Mouse (Mus musculus) neural tube, embryonic 11.5 days (tissue): ENCODE data around the gene Nlgn1. TPM values are rescaled to one million over a fixed set of nuclear protein-coding genes. Genes with fewer than 3 reads are reported as not detected.
"Not testable (repeated sequence)": the region's sequence is repeated elsewhere in the genome, so short reads cannot be mapped to it uniquely, and the experiment has no call there.

Experiments
- ATAC-seq: fragments of 200-750 bp; cut with Nextera tagmentation; 2 replicates; pipeline ENCODE4 v1.8.0; 2017; ENCODE audit warnings: moderate number of reproducible peaks, mild to moderate bottlenecking, moderate TSS enrichment, moderate library complexity; ENCODE audit not compliant: insufficient read depth, low FRiP score, low TSS enrichment
- DNase-seq: peaks from one replicate; pipeline ENCODE4 v3.0.0-alpha.2; 2015; ENCODE audit warnings: low spot score
- H3K27ac ChIP-seq: fragments of 300-500 bp; sonication (generic); 2 replicates; pipeline ENCODE4 v1.5.1; 2014; ENCODE audit warnings: low read depth, mild to moderate bottlenecking, low read length
- H3K27me3 ChIP-seq: fragments of 300-500 bp; sonication (generic); 2 replicates; pipeline ENCODE4 v1.6.1; 2014; ENCODE audit warnings: mild to moderate bottlenecking, low read length, mixed read lengths; ENCODE audit not compliant: control insufficient read depth, insufficient read depth
- H3K36me3 ChIP-seq: fragments of 300-500 bp; sonication (generic); 2 replicates; pipeline ENCODE4 v1.6.1; 2014; ENCODE audit warnings: mild to moderate bottlenecking, low read length, moderate library complexity, mixed read lengths; ENCODE audit not compliant: control insufficient read depth, insufficient read depth
- H3K4me1 ChIP-seq: fragments of 300-500 bp; sonication (generic); 2 replicates; pipeline ENCODE4 v1.6.1; 2014; ENCODE audit warnings: low read length, mixed read lengths; ENCODE audit not compliant: control insufficient read depth, insufficient read depth
- H3K4me2 ChIP-seq: fragments of 300-500 bp; sonication (generic); 2 replicates; pipeline ENCODE4 v1.6.1; 2014; ENCODE audit warnings: low read depth, mild to moderate bottlenecking, moderate library complexity
- H3K4me3 ChIP-seq: fragments of 300-500 bp; sonication (generic); 2 replicates; pipeline ENCODE4 v1.5.1; 2014; ENCODE audit warnings: low read depth, low read length
- H3K9ac ChIP-seq: fragments of 300-500 bp; sonication (generic); 2 replicates; pipeline ENCODE4 v1.6.1; 2014; ENCODE audit warnings: mild to moderate bottlenecking, low read length
- H3K9me3 ChIP-seq: fragments of 300-500 bp; sonication (generic); 2 replicates; pipeline ENCODE4 v1.6.1; 2016; ENCODE audit warnings: low read length; ENCODE audit not compliant: control insufficient read depth
- WGBS: fragments of 180-500 bp; shearing (Covaris S2); extraction: QIAGEN DNeasy Blood & Tissue Kit; methylation state at CpG from one replicate; pipeline ENCODE4 v1.1.7; 2014; 5-methylcytosine and 5-hydroxymethylcytosine counted together
- polyA plus RNA-seq: library from polyadenylated mRNA; unstranded; fragments of >200 nt; fragmentation: Nextera tagmentation; extraction: Ambion mirVana; gene quantifications from 2 replicates; pipeline ENCODE4 v1.2.1, GENCODE M21; 2014

Nlgn1 gene
- polyA plus RNA-seq, 1 experiment from 2014 or later, result 5.1 TPM

DNA sequence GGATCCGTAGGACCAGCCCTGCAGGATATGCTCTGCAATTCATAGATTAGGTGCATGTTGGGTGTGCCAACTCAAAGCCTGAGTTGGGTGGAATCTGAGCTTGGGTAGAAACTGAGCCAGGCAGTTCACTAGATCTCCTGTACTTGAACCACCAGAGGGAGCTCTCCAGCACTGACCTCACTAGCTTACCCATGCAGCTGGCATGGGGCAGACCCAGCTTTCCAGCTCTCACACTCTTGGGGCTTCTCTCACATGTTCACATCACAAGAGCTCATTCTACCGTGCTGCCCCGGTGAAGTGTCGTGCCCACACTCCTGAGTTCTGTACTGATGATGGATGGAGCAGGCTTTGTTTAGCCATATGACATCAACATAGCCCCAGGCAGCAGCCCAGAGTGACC is 679.2 kb downstream of the Nlgn1 start:
- WGBS, result 72% methylated on average over 4 of the region's 4 CpGs
- Histone ChIP-seq H3K36me3 (no peaks in the 10 kb centered on the region), H3K4me2 (no peak overlapping the region), H3K4me1 (no peaks in the 10 kb centered on the region), H3K4me3 (no peak overlapping the region), H3K9ac (no peak overlapping the region), H3K27me3 (no peaks in the 10 kb centered on the region), H3K9me3 (no peaks in the 10 kb centered on the region), H3K27ac (no peak overlapping the region)
- DNase-seq (peak; percentile 26), ATAC-seq (peak; percentile 41)

DNA sequence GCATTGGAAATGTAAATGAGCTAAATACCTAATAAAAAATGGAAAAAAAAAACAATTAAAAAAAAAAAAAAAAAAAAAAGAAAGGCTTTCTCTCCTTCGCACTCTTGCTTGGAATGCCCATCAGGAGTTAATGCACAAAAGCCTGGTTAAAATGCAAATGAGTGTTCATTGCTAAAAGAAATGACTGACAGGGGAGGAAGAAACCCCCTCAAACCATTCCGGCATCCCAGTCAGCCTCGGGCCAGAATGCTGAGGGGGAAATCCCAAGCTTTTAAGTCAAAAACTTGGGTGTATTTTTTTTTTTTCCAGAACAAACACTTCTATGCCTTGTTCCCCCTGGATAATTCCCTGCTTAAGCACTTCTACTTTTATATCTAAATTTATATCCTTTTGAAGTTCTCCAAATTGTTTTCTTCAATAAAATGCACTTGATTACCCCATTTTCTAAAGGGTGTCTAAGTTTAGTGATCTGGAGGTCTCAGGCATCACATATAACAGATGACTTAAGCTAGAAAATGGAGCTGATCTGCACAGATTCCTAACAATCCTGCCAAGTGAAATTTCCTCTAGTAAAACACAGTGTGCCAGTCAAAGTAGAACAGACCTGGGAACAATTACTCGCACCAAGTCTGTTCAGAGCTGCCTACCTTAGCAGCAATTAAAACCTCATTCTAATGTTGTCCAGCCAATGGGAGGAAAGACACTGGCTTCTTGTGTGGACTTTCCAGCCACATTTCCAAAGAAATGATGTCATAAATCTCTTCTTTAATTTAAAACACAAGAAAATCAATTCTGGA is 686.2 kb downstream of the Nlgn1 start:
- Histone ChIP-seq H3K27ac (no peak overlapping the region), H3K4me1 (no peaks in the 10 kb centered on the region), H3K4me2 (no peak overlapping the region), H3K27me3 (no peaks in the 10 kb centered on the region), H3K36me3 (no peaks in the 10 kb centered on the region), H3K4me3 (no peak overlapping the region), H3K9ac (no peak overlapping the region), H3K9me3 (no peaks in the 10 kb centered on the region)
- 83% methylated on average over 4 of the region's 4 CpGs for WGBS
- no peak for DNase-seq
- ATAC-seq, result no peak

DNA sequence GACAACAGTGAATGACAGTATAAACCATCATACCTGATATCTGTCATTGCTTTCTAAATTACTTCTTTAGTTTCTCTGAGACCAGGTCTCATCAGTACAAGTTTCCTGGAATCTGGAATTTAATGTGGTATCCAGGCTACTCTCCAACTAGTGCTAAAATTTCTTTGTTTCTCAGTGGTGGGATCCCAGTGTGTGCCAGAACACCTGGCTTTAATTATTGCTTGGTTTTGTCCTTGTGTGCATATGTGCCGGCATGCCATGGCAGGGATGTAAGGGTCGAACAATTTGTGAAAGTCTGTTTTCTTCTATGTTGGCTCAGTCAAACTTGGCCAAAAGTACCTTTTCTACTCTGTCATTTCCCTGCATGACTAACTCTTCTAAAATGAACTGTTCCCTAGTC is 703.1 kb downstream of the Nlgn1 start:
- Histone ChIP-seq H3K9me3 (no peaks in the 10 kb centered on the region), H3K9ac (no peak overlapping the region), H3K4me2 (no peak overlapping the region), H3K27me3 (no peaks in the 10 kb centered on the region), H3K4me3 (no peak overlapping the region), H3K27ac (no peak overlapping the region), H3K4me1 (no peaks in the 10 kb centered on the region), H3K36me3 (no peaks in the 10 kb centered on the region)
- no peak for ATAC-seq
- no peak for DNase-seq
- 94% methylated on average over 2 of the region's 2 CpGs for WGBS

DNA sequence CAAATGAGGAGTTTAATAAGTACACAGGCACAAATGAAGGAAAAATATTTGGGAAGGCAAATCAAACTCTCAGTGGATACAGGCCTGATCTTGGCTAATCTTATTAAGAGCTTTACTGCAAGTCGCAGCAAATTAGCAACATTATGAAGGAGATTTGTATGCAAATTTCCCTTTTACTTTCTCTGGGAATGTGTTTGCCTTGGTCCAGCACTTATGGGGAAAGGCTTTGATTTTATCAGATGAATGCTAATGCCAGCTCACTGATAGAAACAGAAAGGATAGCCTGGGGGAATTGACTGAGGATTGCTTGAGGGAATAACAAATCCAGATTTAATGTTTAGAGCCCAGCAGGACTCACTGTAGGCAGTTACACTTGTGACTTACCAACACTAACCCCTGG is 725.7 kb downstream of the Nlgn1 start:
- no peaks in the 10 kb centered on the region for H3K36me3 ChIP-seq
- H3K4me2 ChIP-seq, result no peak overlapping the region
- H3K4me1 ChIP-seq, result no peaks in the 10 kb centered on the region
- ATAC-seq (no peak), DNase-seq (no peak)
- no peaks in the 10 kb centered on the region for H3K9me3 ChIP-seq
- no peak overlapping the region for H3K9ac ChIP-seq
- H3K27me3 ChIP-seq, result no peaks in the 10 kb centered on the region
- H3K27ac ChIP-seq, result no peak overlapping the region
- H3K4me3 ChIP-seq, result no peak overlapping the region
- WGBS, result 63% methylated on average over 1 of the region's 1 CpGs

DNA sequence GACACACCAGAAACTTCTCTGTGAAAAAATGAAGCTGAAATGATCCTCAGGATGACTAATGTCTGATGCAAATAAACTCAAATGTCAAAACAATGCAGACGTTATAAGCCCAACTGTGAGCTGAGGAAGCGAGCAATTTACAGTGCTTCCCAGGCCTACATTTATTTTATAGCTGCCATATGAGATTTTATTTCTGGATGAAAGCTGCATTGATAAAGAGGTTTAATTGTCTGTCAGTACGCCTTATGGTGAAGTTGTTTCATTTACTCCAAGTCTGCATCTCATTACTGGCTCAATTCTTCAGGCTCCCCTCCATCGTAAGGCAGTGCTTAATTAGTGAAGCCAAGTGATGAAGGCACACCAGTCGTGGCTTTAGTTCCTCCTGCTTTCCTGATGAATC is 734.7 kb downstream of the Nlgn1 start:
- WGBS, result 74% methylated on average over 5 of the region's 5 CpGs
- Histone ChIP-seq H3K9ac (no peak overlapping the region), H3K4me3 (no peak overlapping the region), H3K36me3 (no peaks in the 10 kb centered on the region), H3K27me3 (no peaks in the 10 kb centered on the region), H3K4me2 (no peak overlapping the region), H3K4me1 (no peaks in the 10 kb centered on the region), H3K9me3 (no peaks in the 10 kb centered on the region), H3K27ac (no peak overlapping the region)
- no peak for DNase-seq
- no peak for ATAC-seq

DNA sequence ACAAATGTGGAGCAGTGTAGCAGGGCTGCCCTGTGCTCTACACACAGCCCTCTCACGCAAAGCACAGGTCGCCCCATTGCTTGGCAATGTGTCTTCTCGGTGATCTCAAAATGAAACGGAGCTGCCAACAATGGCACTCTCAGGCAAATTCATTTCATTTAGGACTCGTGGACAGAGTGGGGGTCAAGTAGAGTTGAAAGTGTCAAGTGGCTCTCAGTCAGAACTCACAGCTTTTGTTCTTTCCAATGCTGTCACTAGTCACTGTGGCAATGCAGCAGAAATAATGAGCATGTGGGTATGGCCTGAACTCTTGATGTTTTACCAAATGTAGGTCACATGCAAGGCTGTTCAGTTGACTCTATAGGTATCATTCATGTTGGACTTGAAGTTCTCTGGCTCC is 756.7 kb downstream of the Nlgn1 start:
- ATAC-seq (no peak; the same call in 1 of the 2 replicates), DNase-seq (peak; percentile 33)
- Histone ChIP-seq H3K4me3 (no peak overlapping the region), H3K9me3 (no peaks in the 10 kb centered on the region), H3K9ac (no peak overlapping the region), H3K36me3 (no peaks in the 10 kb centered on the region), H3K4me2 (no peak overlapping the region), H3K27ac (no peak overlapping the region), H3K27me3 (no peaks in the 10 kb centered on the region), H3K4me1 (peaks cover 3% of the 10 kb centered on the region; the same call in 1 of the 2 replicates)
- 36% methylated on average over 5 of the region's 5 CpGs for WGBS

DNA sequence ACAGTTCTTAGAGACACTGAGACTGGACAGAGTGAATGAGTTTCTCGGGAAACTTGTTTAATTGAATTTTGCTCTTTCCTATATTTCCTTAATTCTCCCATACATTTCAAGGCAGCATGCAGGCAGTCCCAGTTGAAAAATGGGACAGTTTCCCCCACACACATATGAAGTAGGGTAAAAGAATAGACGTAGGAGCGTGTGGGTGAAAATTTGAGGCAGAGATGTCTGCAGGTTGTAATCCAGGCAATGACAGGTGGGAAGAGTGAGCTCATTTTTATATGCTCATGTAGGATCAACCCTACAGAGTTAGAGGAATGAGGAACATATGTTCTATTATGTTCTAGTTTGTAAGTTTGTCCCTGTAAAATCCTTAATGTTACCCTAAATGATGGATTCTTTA is 757.4 kb downstream of the Nlgn1 start:
- H3K4me1 ChIP-seq, result peaks cover 3% of the 10 kb centered on the region; the same call in 1 of the 2 replicates
- H3K27me3 ChIP-seq, result no peaks in the 10 kb centered on the region
- ATAC-seq (no peak), DNase-seq (no peak)
- no peak overlapping the region for H3K4me2 ChIP-seq
- H3K9me3 ChIP-seq, result no peaks in the 10 kb centered on the region
- no peak overlapping the region for H3K27ac ChIP-seq
- no peaks in the 10 kb centered on the region for H3K36me3 ChIP-seq
- no peak overlapping the region for H3K9ac ChIP-seq
- WGBS, result 89% methylated on average over 3 of the region's 3 CpGs
- no peak overlapping the region for H3K4me3 ChIP-seq

DNA sequence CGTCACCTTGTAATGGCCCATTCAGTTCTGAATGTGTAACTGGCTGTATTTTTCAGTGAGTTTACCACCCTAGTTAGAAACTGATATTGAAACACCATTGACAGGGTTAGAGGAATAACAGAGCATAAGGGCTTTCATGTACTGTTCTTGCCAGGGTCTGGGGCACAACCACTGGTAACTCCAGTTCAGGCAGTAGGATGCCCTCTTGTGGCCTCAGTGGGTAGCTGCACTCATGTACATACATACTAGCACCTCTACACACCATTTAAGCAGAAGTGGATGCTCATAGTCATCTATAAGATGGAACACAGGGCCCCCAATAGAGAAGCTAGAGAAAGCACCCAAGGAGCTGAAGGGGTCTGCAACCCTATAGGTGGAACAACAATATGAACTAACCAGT is 773.7 kb downstream of the Nlgn1 start:
- H3K27me3 ChIP-seq, H3K9me3 ChIP-seq, H3K36me3 ChIP-seq, ATAC-seq, H3K4me3 ChIP-seq, H3K27ac ChIP-seq, DNase-seq, H3K4me2 ChIP-seq, H3K9ac ChIP-seq, H3K4me1 ChIP-seq: not testable (repeated sequence)
- whole genome bisulfite sequencing, result 100% methylated on average over 1 of the region's 1 CpGs

DNA sequence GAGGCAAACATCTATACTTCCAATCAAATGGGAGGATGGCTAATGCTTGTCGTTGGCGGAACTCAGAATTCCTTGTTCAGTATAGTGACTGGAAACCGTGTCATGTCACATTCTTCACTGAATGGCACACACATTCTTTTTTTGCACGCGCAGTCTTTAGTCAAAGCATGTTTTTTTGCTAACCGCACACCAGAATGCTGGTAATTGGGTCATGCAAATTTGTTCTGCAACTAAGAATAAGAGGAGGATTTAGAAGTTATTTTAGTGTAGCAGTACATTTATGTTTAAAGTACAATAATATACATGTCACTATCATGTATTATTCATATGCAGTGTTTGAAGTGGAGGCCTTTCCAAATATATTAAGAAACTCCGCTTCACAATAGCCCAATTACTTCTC is 783.2 kb downstream of the Nlgn1 start:
- H3K4me3 ChIP-seq, result not testable (repeated sequence)
- WGBS, result 94% methylated on average over 3 of the region's 7 CpGs

More for the DNA sequence above, 783.2 kb downstream of the Nlgn1 start:
- not testable (repeated sequence) for H3K36me3 ChIP-seq, H3K27me3 ChIP-seq, H3K27ac ChIP-seq, ATAC-seq, H3K4me1 ChIP-seq, H3K4me2 ChIP-seq, H3K9ac ChIP-seq, DNase-seq, H3K9me3 ChIP-seq
